Comparison of ENCODE assay signal across 9 mouse cellular contexts in genomic region chr19:8821146-8821545, GRCm38 (mm10). TPM values are rescaled to one million over a fixed set of nuclear protein-coding genes. Genes with fewer than 3 reads are reported as not detected.
DNase-seq lines count a peak whose midpoint lies in the region; ATAC-seq and TF ChIP-seq lines count a peak whose summit lies in the region.
"Had no signal": no experiment of that assay in that cellular context is flagged by ENCODE, and none has a peak within 500 bp of the region (broad histone marks: within the 10 kb centered on the region; RNA-seq: fewer than 3 reads in every experiment).

No protein-coding gene starts in this region.

- TF ChIP-seq CTCF in liver, adult 2 months (IDR thresholded peaks at IDR 0.05; ENCODE audit: low read depth, low read length) = no peak

- H3K27ac ChIP-seq in liver, adult 2 months (replicated peaks; ENCODE audit: insufficient read depth, low read depth, low read length) = peak overlapping the region; percentile 84
- peak overlapping the region; percentile 97 for H3K27ac ChIP-seq in forebrain, embryonic 10.5 days
- no peak overlapping the region for H3K27ac ChIP-seq in neural tube, embryonic 14.5 days (ENCODE audit: low read depth, low read length)

- TF ChIP-seq POLR2A in liver, adult 2 months (IDR thresholded peaks at IDR 0.05; ENCODE audit: extremely low read depth, insufficient read depth, low read length) = no peak

- H3K4me1 ChIP-seq in liver, adult 2 months (ENCODE audit: control insufficient read depth, insufficient read depth, low read length) = peaks cover 18% of the 10 kb centered on the region
- H3K4me1 ChIP-seq in forebrain, embryonic 10.5 days = peaks cover 43% of the 10 kb centered on the region
- H3K4me1 ChIP-seq in neural tube, embryonic 14.5 days (ENCODE audit: control insufficient read depth, insufficient read depth, low read length) = peaks cover 41% of the 10 kb centered on the region

- peak overlapping the region; percentile 93 for H3K9ac ChIP-seq in liver, adult 2 months (ENCODE audit: low read depth, low read length)
- peak overlapping the region; percentile 90 for H3K9ac ChIP-seq in neural tube, embryonic 14.5 days (replicated peaks; ENCODE audit: low read depth, low read length)

- intact Hi-C loops in left cerebral cortex, postnatal 36 days (cut with DNase I) = loop anchor here (2.0 to 5.0 kb wide), 2 partner anchors 18 to 49 kb away; partner anchors contain the start of genes Gng3, Tmem179b and Tmem223

- ATAC-seq in neural tube, embryonic 14.5 days (ENCODE audit: low read depth) = no peak
- ATAC-seq: inflammation-experienced regulatory T-cells, adult 6 months had no signal

- peak overlapping the region; percentile 98 for H3K4me2 ChIP-seq in neural tube, embryonic 14.5 days (ENCODE audit: low read depth, low read length)

- H3K79me2 ChIP-seq in liver, adult 2 months (ENCODE audit: control insufficient read depth, insufficient read depth, low read length) = peaks cover 8% of the 10 kb centered on the region; the same call in 1 of the 2 replicates

- H3K36me3 ChIP-seq in liver, adult 2 months (ENCODE audit: control insufficient read depth, insufficient read depth, low read length) = peaks cover 34% of the 10 kb centered on the region
- peaks cover 53% of the 10 kb centered on the region for H3K36me3 ChIP-seq in forebrain, embryonic 10.5 days (replicated peaks)
- peaks cover 25% of the 10 kb centered on the region for H3K36me3 ChIP-seq in neural tube, embryonic 14.5 days (ENCODE audit: control insufficient read depth, insufficient read depth, low read length)

- peak; percentile 82 for DNase-seq in liver, adult 2 months (ENCODE audit: extremely low read depth, low read depth, low spot score)
- DNase-seq in liver = no peak
- no peak for DNase-seq in forebrain, embryonic 10.5 days (ENCODE audit: extremely low spot score, low spot score)
- peak; percentile 53 for DNase-seq in kidney, postnatal 14 days
- no peak for DNase-seq in adrenal gland, postnatal 4 days (ENCODE audit: low spot score in 2 of 2)
- DNase-seq in left cerebral cortex, postnatal 36 days (ENCODE audit: low spot score in 2 of 2) = no peak
- DNase-seq in frontal cortex, adult 2 months (ENCODE audit: extremely low spot score in 1 of 2, low spot score in 1 of 2) = no peak

- H3K9me3 ChIP-seq in forebrain, embryonic 10.5 days = no peaks in the 10 kb centered on the region
- no peaks in the 10 kb centered on the region for H3K9me3 ChIP-seq in neural tube, embryonic 14.5 days (ENCODE audit: control insufficient read depth, low read length)

- H3K4me3 ChIP-seq in liver, adult 2 months (ENCODE audit: insufficient read depth, low read depth, low read length) = peak overlapping the region; percentile 76
- peak overlapping the region; percentile 81 for H3K4me3 ChIP-seq in forebrain, embryonic 10.5 days
- peak overlapping the region; percentile 99 for H3K4me3 ChIP-seq in neural tube, embryonic 14.5 days (ENCODE audit: low read depth, low read length)

- no peaks in the 10 kb centered on the region for H3K27me3 ChIP-seq in liver, adult 2 months (ENCODE audit: control insufficient read depth, insufficient read depth, low read length)
- no peaks in the 10 kb centered on the region for H3K27me3 ChIP-seq in forebrain, embryonic 10.5 days (ENCODE audit: poor library complexity, severe bottlenecking)
- H3K27me3 ChIP-seq in neural tube, embryonic 14.5 days (ENCODE audit: control insufficient read depth, insufficient read depth, low read length) = no peaks in the 10 kb centered on the region

- WGBS in liver, adult 2 months = under 1% methylated on average over 7 of the region's 7 CpGs
- 3% methylated on average over 7 of the region's 7 CpGs for WGBS in forebrain, embryonic 10.5 days
- 1% methylated on average over 7 of the region's 7 CpGs for WGBS in neural tube, embryonic 14.5 days

RNA-seq across cellular contexts. Expression of gene Hnrnpul2, which starts 1.3 kb away (rescaled TPM):
- 19.5 and 19.6 TPM in 2 replicates for total RNA-seq in liver, adult 2 months (2014; rRNA removed)
- polyA plus RNA-seq in liver, adult 2 months (2012; rRNA removed) = 11.2 and 11.6 TPM in 2 replicates
- polyA plus RNA-seq in forebrain, embryonic 10.5 days (2016; fragmentation: Nextera tagmentation; extraction: Ambion mirVana) = 4.9 and 5.4 TPM in 2 replicates
- 9.1 and 9.5 TPM in 2 replicates for polyA plus RNA-seq in neural tube, embryonic 14.5 days (2014; fragmentation: Nextera tagmentation; extraction: Ambion mirVana)
- total RNA-seq in adrenal gland, postnatal 4 days (2021) = 10 to 100 TPM; 73.5 to 83.1 TPM
- total RNA-seq in left cerebral cortex, postnatal 36 days (2021) = 100 to 1,000 TPM; 110 to 118 TPM
- 92.6 and 96.8 TPM in 2 replicates for polyA plus RNA-seq in frontal cortex, adult 2 months (2012; rRNA removed)

RNA-seq across cellular contexts. Expression of gene Ttc9c, which starts 2.0 kb away (rescaled TPM):
- total RNA-seq in liver, adult 2 months (2014; rRNA removed) = 15.6 and 18.5 TPM in 2 replicates
- polyA plus RNA-seq in liver, adult 2 months (2012; rRNA removed) = 8.1 and 8.3 TPM in 2 replicates
- 82.5 and 85.5 TPM in 2 replicates for polyA plus RNA-seq in forebrain, embryonic 10.5 days (2016; fragmentation: Nextera tagmentation; extraction: Ambion mirVana)
- polyA plus RNA-seq in neural tube, embryonic 14.5 days (2014; fragmentation: Nextera tagmentation; extraction: Ambion mirVana) = 52.2 and 54.3 TPM in 2 replicates
- 10 to 100 TPM; 32.1 to 34.3 TPM for total RNA-seq in adrenal gland, postnatal 4 days (2021)
- total RNA-seq in left cerebral cortex, postnatal 36 days (2021) = 10 to 100 TPM; 33.1 to 33.3 TPM
- polyA plus RNA-seq in frontal cortex, adult 2 months (2012; rRNA removed) = 27.2 and 30.9 TPM in 2 replicates

RNA-seq across cellular contexts. Expression of gene AC129217.1, which starts 8.4 kb away (rescaled TPM):
- 6.1 and 8.2 TPM in 2 replicates for total RNA-seq in liver, adult 2 months (2014; rRNA removed)
- 1.7 TPM in 1 of 2 replicates, not detected in the other for polyA plus RNA-seq in liver, adult 2 months (2012; rRNA removed)
- polyA plus RNA-seq in forebrain, embryonic 10.5 days (2016; fragmentation: Nextera tagmentation; extraction: Ambion mirVana) = not detected in 2 replicates
- not detected in 2 replicates for polyA plus RNA-seq in neural tube, embryonic 14.5 days (2014; fragmentation: Nextera tagmentation; extraction: Ambion mirVana)
- total RNA-seq in adrenal gland, postnatal 4 days (2021) = not detected
- total RNA-seq in left cerebral cortex, postnatal 36 days (2021) = not detected
- polyA plus RNA-seq in frontal cortex, adult 2 months (2012; rRNA removed) = not detected in 2 replicates
- polyA plus RNA-seq: inflammation-experienced regulatory T-cells, adult 6 months had no signal

RNA-seq across cellular contexts. Expression of gene Bscl2, which starts 16.1 kb away (rescaled TPM):
- total RNA-seq in liver, adult 2 months (2014; rRNA removed) = 27.7 and 30.5 TPM in 2 replicates
- 131 and 137 TPM in 2 replicates for polyA plus RNA-seq in liver, adult 2 months (2012; rRNA removed)
- 47.0 and 48.0 TPM in 2 replicates for polyA plus RNA-seq in forebrain, embryonic 10.5 days (2016; fragmentation: Nextera tagmentation; extraction: Ambion mirVana)
- 86.3 and 94.5 TPM in 2 replicates for polyA plus RNA-seq in neural tube, embryonic 14.5 days (2014; fragmentation: Nextera tagmentation; extraction: Ambion mirVana)
- total RNA-seq in adrenal gland, postnatal 4 days (2021) = 100 to 1,000 TPM in 1 of 2 experiments, 10 to 100 TPM in 1; 91.5 to 102 TPM
- total RNA-seq in left cerebral cortex, postnatal 36 days (2021) = 100 to 1,000 TPM; 118 TPM
- polyA plus RNA-seq in frontal cortex, adult 2 months (2012; rRNA removed) = 122 and 130 TPM in 2 replicates

RNA-seq across cellular contexts. Expression of gene Gng3, which starts 17.8 kb away (rescaled TPM):
- not detected in 2 replicates for total RNA-seq in liver, adult 2 months (2014; rRNA removed)
- 0.05 TPM in 1 of 2 replicates, not detected in the other for polyA plus RNA-seq in liver, adult 2 months (2012; rRNA removed)
- polyA plus RNA-seq in forebrain, embryonic 10.5 days (2016; fragmentation: Nextera tagmentation; extraction: Ambion mirVana) = 27.8 and 31.7 TPM in 2 replicates
- 459 and 608 TPM in 2 replicates for polyA plus RNA-seq in neural tube, embryonic 14.5 days (2014; fragmentation: Nextera tagmentation; extraction: Ambion mirVana)
- total RNA-seq in adrenal gland, postnatal 4 days (2021) = 10 to 100 TPM; 14.5 to 16.3 TPM
- total RNA-seq in left cerebral cortex, postnatal 36 days (2021) = 100 to 1,000 TPM; 190 to 230 TPM
- 248 and 262 TPM in 2 replicates for polyA plus RNA-seq in frontal cortex, adult 2 months (2012; rRNA removed)

Comparison
In these comparisons a context has a peak if more than half of its experiments do, and no peak if none do; other contexts are left out.
1. DNase-seq: peak in liver, adult 2 months (single experiment) and kidney, postnatal 14 days (single experiment); none in liver (single experiment), forebrain, embryonic 10.5 days (single experiment), adrenal gland, postnatal 4 days (0 of 2), left cerebral cortex, postnatal 36 days (0 of 2) and frontal cortex, adult 2 months (0 of 2).
2. Peak in every context shown above with its lines, with median percentiles within 50 percentile points of each other: H3K4me3 ChIP-seq.